Mouse (Mus musculus) liver, embryonic 15.5 days (tissue): ENCODE results near the gene Stom. TPM values are rescaled to one million over a fixed set of nuclear protein-coding genes. Genes with fewer than 3 reads are reported as not detected.
A peak's percentile ranks its signal among the peaks of the same experiment; 100 is the strongest.

ENCODE experiments used
- ATAC-seq: fragments of 200-750 bp; cut with Nextera tagmentation; 2 replicates; pipeline ENCODE4 v1.8.0; 2017; ENCODE audit warnings: moderate number of reproducible peaks, mild to moderate bottlenecking, moderate library complexity; ENCODE audit not compliant: insufficient read depth
- H3K27ac ChIP-seq: fragments of 300-500 bp; sonication (generic); replicated peaks from 2 replicates; pipeline ENCODE4 v1.5.1; 2015; ENCODE audit warnings: mild to moderate bottlenecking, inconsistent platforms
- H3K27me3 ChIP-seq: fragments of 300-500 bp; sonication (generic); 2 replicates; pipeline ENCODE4 v1.6.1; 2015; ENCODE audit warnings: mild to moderate bottlenecking, inconsistent platforms
- H3K36me3 ChIP-seq: fragments of 300-500 bp; sonication (generic); replicated peaks from 2 replicates; pipeline ENCODE4 v1.6.1; 2015; ENCODE audit warnings: moderate library complexity, mild to moderate bottlenecking, inconsistent platforms
- H3K4me1 ChIP-seq: fragments of 300-500 bp; sonication (generic); replicated peaks from 2 replicates; pipeline ENCODE4 v1.6.1; 2015; ENCODE audit warnings: inconsistent platforms
- H3K4me2 ChIP-seq: fragments of 300-500 bp; sonication (generic); 2 replicates; pipeline ENCODE4 v1.6.1; 2015; ENCODE audit warnings: moderate library complexity, mild to moderate bottlenecking, inconsistent platforms
- H3K4me3 ChIP-seq: fragments of 300-500 bp; sonication (generic); replicated peaks from 2 replicates; pipeline ENCODE4 v1.5.1; 2015; ENCODE audit warnings: mild to moderate bottlenecking, inconsistent platforms
- H3K9ac ChIP-seq: fragments of 300-500 bp; sonication (generic); 2 replicates; pipeline ENCODE4 v1.6.1; 2015; ENCODE audit warnings: moderate library complexity, mild to moderate bottlenecking, inconsistent platforms
- H3K9me3 ChIP-seq: fragments of 300-500 bp; sonication (generic); replicated peaks from 2 replicates; pipeline ENCODE4 v1.6.1; 2016; ENCODE audit warnings: inconsistent platforms
- WGBS: fragments of 180-500 bp; shearing (Covaris S2); methylation state at CpG from one replicate; pipeline ENCODE4 v1.1.7; 2015; ENCODE audit warnings: mixed read lengths; ENCODE audit not compliant: insufficient replicate concordance; 5-methylcytosine and 5-hydroxymethylcytosine counted together
- polyA plus RNA-seq: library from polyadenylated mRNA; unstranded; fragments of >200 nt; fragmentation: Nextera tagmentation; extraction: Ambion mirVana; gene quantifications from 2 replicates; pipeline ENCODE4 v1.2.1, GENCODE M21; 2015

Stom gene
- polyA plus RNA-seq, 1 experiment from 2014 or later, result 169 TPM

DNA sequence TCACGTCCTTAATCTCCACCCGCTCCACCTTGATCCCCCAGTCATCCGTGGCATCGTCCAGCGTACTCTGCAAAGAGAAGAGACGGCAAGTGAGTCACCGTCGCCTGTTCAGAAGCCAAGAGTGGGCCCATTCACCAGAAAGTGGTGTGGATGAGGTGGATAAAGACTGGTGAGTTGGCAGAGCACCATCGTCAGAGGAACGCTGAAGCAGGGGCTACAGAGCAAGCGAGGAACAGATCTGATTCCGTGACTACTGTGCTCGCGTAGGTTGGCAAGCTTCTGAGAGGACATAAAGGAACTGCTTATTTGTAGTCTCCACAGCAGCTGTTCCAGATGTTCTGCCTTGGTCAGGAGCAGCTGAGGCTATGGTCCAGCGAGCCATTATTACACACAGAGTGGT is 16.4 kb downstream of the Stom start:
- no peak overlapping the region for H3K4me3 ChIP-seq
- H3K36me3 ChIP-seq, result peaks cover 99% of the 10 kb centered on the region
- H3K9me3 ChIP-seq, result no peaks in the 10 kb centered on the region
- H3K9ac ChIP-seq, result no peak overlapping the region
- 96% methylated on average over 15 of the region's 15 CpGs for WGBS
- peaks cover 90% of the 10 kb centered on the region for H3K4me1 ChIP-seq
- 0 out of 2 replicates have a peak overlapping the region, but pooled peaks have one; percentile 31 for H3K27ac ChIP-seq
- H3K4me2 ChIP-seq, result no peak overlapping the region
- ATAC-seq, result no peak
- H3K27me3 ChIP-seq, result no peaks in the 10 kb centered on the region

DNA sequence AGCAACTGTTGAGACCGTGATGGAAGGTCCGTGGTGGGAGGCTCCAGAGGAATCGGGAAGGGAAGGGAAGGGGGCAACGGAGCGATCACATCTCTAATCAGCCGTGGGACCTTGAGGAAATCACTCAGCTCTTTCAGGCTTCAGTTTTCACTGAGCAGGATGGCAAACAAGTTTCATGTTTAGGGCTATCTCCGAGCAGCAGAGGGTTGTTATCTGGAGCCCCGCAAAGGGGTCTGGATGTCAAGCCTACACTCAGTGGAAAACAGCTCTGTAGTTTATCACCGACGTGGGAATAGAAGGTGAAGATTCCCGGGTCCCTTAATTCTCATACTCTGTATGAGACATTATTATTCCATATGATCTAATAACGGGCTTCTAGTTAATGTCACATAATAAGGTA is 18.4 kb downstream of the Stom start:
- Histone ChIP-seq H3K9ac (peak overlapping the region; percentile 25; the same call in 1 of the 2 replicates), H3K9me3 (no peaks in the 10 kb centered on the region), H3K4me1 (peaks cover 78% of the 10 kb centered on the region), H3K27ac (peak overlapping the region; percentile 82), H3K36me3 (peaks cover 99% of the 10 kb centered on the region), H3K4me2 (peak overlapping the region; percentile 58), H3K4me3 (no peak overlapping the region), H3K27me3 (no peaks in the 10 kb centered on the region)
- peak; percentile 42 for ATAC-seq
- WGBS, result 28% methylated on average over 12 of the region's 12 CpGs

DNA sequence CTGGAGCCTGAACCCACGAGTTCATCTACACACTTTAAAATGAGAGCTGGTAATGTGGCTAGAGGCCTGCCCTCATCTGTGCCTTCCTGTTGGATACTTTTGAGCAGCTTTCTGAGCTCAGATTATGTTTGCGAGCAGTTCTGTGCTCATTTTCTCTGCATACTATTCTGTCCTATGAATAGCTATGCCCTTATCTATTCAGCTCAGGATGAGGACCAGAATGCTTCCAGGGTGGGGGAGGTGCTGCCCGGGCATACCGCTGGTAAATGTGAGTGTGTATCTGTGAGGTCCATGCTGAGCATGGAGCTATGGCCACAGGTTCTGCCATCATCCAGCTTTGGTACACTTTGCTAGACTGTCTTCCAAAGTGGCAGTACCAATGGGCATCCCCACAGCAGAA is 19.2 kb downstream of the Stom start:
- peak overlapping the region; percentile 58 for H3K4me2 ChIP-seq
- WGBS, result 17% methylated on average over 4 of the region's 4 CpGs
- H3K27ac ChIP-seq, result peak overlapping the region; percentile 82
- peak; percentile 83 for ATAC-seq
- no peaks in the 10 kb centered on the region for H3K27me3 ChIP-seq
- H3K9ac ChIP-seq, result peak overlapping the region; percentile 25
- 0 out of 2 replicates have a peak overlapping the region, but pooled peaks have one; percentile 14 for H3K4me3 ChIP-seq
- no peaks in the 10 kb centered on the region for H3K9me3 ChIP-seq
- peaks cover 70% of the 10 kb centered on the region for H3K4me1 ChIP-seq
- H3K36me3 ChIP-seq, result peaks cover 99% of the 10 kb centered on the region

DNA sequence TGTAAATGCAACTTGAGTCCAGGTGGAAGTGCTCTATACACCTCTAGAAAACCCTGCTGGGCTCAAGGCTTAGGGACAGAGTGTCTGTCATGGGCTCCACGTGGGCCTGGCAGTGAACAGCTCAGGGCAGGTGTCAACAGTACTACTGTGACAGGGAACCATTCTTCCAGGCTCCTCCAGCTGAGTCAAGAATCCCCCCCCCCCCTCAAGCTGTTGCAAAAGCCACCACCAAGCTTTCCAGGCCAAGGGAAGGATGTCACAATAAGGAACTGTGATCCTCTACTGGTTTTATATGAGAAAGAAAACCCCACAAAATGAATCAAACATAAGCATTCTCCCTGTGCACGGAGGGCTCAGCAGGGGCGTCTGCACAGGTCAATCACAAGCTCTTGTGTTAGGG is 22.5 kb downstream of the Stom start:
- H3K4me3 ChIP-seq, result no peak overlapping the region
- H3K36me3 ChIP-seq, result peaks cover 84% of the 10 kb centered on the region
- no peak overlapping the region for H3K27ac ChIP-seq
- 69% methylated on average over 3 of the region's 3 CpGs for WGBS
- no peak overlapping the region for H3K9ac ChIP-seq
- H3K4me2 ChIP-seq, result no peak overlapping the region
- H3K27me3 ChIP-seq, result no peaks in the 10 kb centered on the region
- ATAC-seq, result no peak
- peaks cover 56% of the 10 kb centered on the region for H3K4me1 ChIP-seq
- no peaks in the 10 kb centered on the region for H3K9me3 ChIP-seq

DNA sequence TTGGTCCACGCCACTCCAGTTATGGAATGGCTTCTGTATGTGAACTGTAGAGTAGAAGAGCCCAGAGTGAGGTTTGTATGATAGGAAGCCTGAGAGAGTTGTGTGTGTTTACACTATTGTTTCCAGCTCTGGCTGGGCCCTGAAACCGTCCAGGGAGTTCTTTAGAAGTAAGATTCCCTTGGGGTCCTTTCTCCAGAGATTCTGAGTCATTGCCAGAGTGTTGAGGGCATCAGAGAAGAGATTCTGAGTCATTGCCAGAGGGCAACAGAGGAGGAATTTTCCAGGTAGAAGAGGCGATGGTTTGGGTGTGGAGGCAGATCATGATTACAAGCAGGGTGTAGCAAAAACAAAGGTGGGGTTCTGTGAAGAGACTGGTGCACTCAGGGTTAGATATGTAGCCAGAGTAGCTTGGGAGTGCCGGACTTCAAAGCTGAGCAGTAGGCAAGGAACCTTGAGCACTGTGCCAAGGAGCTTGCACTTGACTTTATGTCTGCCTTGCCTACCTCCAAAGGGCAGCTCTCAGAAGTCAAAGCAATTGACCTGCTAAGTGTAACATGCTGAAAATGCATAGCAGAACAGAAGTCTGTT is 26.8 kb downstream of the Stom start:
- H3K36me3 ChIP-seq, result peaks cover 44% of the 10 kb centered on the region
- H3K4me3 ChIP-seq, result no peak overlapping the region
- H3K27me3 ChIP-seq, result 0 out of 2 replicates have a peak, but pooled peaks cover 3% of the 10 kb centered on the region
- ATAC-seq, result no peak
- H3K27ac ChIP-seq, result no peak overlapping the region
- H3K9ac ChIP-seq, result no peak overlapping the region
- peaks cover 20% of the 10 kb centered on the region for H3K4me1 ChIP-seq
- no peak overlapping the region for H3K4me2 ChIP-seq
- WGBS, result 72% methylated on average over 4 of the region's 4 CpGs
- no peaks in the 10 kb centered on the region for H3K9me3 ChIP-seq

DNA sequence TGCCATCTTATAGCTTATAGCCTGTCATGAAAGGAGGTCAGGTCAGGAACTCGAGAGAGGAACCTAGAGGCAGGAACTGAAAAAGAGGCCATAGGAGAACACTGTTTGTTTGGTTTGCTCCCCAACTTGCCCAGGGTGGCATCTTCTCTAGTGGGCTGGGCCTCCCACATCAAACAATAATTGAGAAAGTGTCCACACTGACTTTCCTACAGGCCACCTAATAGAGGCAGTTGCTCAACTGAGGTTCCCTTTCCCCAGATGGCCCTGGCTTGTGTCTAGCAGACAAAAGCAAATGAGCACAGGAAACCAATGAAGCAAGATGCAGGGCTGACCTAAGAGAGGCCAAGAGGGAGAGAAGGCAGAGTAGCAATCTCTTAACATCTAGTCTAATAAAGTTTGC is 28.6 kb downstream of the Stom start:
- peaks cover 26% of the 10 kb centered on the region for H3K36me3 ChIP-seq
- 32% methylated on average over 1 of the region's 1 CpGs for WGBS
- H3K4me2 ChIP-seq, result no peak overlapping the region
- ATAC-seq, result peak; percentile 22; the same call in 1 of the 2 replicates
- H3K4me1 ChIP-seq, result peaks cover 15% of the 10 kb centered on the region
- 0 out of 2 replicates have a peak, but pooled peaks cover 3% of the 10 kb centered on the region for H3K27me3 ChIP-seq
- no peak overlapping the region for H3K9ac ChIP-seq
- no peaks in the 10 kb centered on the region for H3K9me3 ChIP-seq
- H3K27ac ChIP-seq, result no peak overlapping the region
- H3K4me3 ChIP-seq, result no peak overlapping the region

DNA sequence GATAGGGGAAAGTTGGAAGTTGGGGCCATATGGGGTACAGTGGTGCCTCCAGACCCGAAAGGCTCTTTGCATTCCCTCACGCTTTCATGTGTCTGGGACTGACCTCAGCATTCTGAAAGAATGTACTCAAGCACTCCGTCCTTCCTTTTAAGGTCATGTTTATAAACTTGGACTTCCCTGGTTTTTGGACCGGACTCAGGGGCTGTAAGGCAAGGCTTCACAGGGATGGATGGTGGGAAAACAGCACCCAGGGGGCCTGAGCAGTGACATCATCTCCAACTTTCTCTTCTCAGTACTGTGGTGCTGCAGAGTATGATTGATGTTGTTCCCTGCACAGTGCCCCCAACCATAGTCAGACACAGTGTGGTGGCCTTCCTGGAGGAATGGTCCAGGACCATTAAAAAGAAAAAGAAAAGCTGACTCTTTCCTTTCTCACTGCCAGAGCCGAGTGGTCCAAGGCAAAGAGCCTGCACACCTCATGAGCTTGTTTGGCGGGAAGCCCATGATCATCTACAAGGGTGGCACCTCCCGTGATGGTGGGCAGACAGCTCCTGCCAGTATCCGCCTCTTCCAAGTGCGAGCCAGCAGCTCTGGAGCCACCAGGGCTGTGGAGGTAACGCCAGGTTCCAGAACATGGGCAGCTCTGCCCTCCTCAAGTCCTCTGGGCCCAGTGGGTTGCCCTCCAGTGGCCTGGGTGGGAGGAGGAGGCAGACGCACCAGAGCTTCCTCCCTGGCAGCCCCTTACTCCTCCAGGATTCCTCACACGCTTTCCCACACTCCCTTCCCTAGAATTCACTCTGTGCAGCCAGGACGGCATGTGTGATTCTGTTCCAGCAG is 34.5 kb downstream of the Stom start:
- H3K27ac ChIP-seq, result no peak overlapping the region; the same call in 1 of the 2 replicates
- no peak for ATAC-seq

DNA sequence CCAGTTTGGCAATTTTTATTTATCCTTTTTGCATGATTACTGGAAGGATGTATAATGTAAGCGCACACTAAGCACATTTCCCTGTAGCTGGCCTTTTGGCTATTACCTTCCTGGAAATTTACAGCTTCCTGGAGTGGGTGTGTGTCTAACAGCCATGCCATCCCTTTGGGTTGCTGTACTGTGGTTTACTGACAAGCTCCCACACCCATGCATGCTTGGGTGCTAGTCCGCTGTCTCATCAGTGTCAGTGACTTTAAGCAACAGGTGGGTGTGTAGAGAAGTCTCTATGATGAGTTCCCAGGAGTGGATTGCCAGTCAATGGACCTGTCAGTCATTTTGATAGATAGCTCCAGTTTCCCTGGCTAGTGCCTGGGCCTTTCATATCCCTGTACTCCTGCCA is 37.3 kb downstream of the Stom start:
- Histone ChIP-seq H3K27ac (no peak overlapping the region; the same call in 1 of the 2 replicates), H3K27me3 (no peaks in the 10 kb centered on the region), H3K4me2 (no peak overlapping the region), H3K9ac (no peak overlapping the region), H3K4me1 (peaks cover 25% of the 10 kb centered on the region), H3K36me3 (peaks cover 20% of the 10 kb centered on the region), H3K9me3 (no peaks in the 10 kb centered on the region), H3K4me3 (no peak overlapping the region)
- 46% methylated on average over 2 of the region's 2 CpGs for WGBS
- peak; percentile 36; the same call in 1 of the 2 replicates for ATAC-seq

More for the DNA sequence above, 34.5 kb downstream of the Stom start:
- Histone ChIP-seq H3K27me3 (0 out of 2 replicates have a peak, but pooled peaks cover 3% of the 10 kb centered on the region), H3K4me2 (no peak overlapping the region), H3K36me3 (peaks cover 18% of the 10 kb centered on the region), H3K4me3 (no peak overlapping the region), H3K9ac (no peak overlapping the region), H3K4me1 (peaks cover 25% of the 10 kb centered on the region), H3K9me3 (no peaks in the 10 kb centered on the region)
- 64% methylated on average over 13 of the region's 13 CpGs for WGBS

DNA sequence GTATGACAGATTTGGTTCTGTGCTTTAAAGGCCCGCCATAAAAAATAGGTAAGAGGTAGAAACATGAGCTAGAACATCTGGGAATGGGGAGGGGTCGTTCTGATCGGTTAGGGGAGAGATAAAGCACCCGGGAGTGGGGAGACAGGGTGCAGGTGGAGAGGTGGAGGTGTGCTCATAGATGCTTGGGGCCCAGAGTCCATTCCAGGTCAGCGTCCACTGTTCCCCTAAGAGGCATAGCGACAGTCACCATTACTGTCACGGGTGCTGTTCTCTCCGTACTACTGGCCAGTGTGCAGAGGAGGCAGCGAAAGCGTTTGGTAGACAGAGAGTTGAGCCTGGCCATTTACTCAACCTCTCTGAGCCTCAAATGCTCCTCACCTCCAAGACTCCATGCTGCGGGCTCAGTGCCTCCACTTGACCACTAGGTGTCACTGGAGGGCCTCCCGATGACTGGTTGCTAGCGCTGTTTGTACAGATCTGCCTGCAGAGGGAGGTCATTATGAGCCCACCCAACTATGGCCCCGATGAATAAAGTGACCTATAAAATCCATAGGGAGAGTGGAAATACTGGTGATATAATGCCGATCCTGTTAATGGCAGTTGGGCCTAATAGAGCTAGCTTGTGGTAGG is 39.0 kb downstream of the Stom start:
- H3K4me2 ChIP-seq, result no peak overlapping the region
- 14% methylated on average over 15 of the region's 15 CpGs for WGBS
- H3K36me3 ChIP-seq, result peaks cover 21% of the 10 kb centered on the region
- peaks cover 25% of the 10 kb centered on the region for H3K4me1 ChIP-seq
- H3K27ac ChIP-seq, result no peak overlapping the region
- H3K9ac ChIP-seq, result no peak overlapping the region
- no peak overlapping the region for H3K4me3 ChIP-seq
- no peaks in the 10 kb centered on the region for H3K27me3 ChIP-seq
- ATAC-seq, result peak; percentile 46
- no peaks in the 10 kb centered on the region for H3K9me3 ChIP-seq

DNA sequence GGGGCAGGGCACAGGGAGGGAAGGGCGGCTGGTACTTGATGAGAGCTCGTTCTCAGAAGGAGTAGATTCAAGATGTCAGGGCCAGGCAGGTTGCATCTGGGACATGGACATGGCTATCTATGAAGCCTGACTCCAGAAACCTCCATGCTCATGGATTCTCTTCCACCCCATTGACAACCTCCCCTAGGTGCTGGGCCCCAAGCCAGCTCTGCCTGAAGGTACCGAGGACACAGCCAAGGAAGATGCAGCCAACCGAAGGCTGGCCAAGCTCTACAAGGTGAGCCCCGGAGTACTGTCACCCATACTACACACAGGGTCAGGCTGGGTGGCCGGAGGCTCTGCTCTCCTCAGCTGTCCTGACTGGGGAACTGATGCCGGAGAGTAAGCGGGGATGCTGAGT is 43.5 kb downstream of the Stom start:
- H3K27me3 ChIP-seq, result no peaks in the 10 kb centered on the region
- no peak overlapping the region for H3K9ac ChIP-seq
- no peak overlapping the region for H3K4me3 ChIP-seq
- no peak overlapping the region for H3K27ac ChIP-seq
- no peak overlapping the region for H3K4me2 ChIP-seq
- WGBS, result 75% methylated on average over 8 of the region's 8 CpGs
- H3K9me3 ChIP-seq, result no peaks in the 10 kb centered on the region
- peaks cover 6% of the 10 kb centered on the region; the same call in 1 of the 2 replicates for H3K36me3 ChIP-seq
- no peak for ATAC-seq
- peaks cover 6% of the 10 kb centered on the region for H3K4me1 ChIP-seq

DNA sequence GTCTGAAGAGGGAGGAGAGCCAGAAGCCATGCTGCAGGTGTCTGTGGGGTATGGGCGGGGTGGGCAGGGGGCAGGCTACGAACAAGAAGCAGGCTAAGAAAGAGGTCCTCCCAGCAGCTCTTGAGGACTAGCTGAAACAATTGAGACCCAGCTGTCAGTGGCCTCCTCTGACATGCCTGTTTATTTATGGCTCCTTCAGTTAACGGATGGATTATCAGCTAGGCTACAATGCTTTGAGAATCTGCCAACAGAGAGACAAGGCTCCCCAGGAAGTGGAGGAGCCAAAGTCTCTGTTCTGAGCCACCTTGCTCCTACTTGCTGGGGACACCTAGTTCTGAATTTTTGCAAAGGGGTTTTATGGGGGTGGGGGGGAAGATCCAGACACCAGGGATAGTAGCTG is 44.1 kb downstream of the Stom start:
- 42% methylated on average over 3 of the region's 3 CpGs for WGBS
- Histone ChIP-seq H3K4me2 (no peak overlapping the region), H3K4me3 (no peak overlapping the region), H3K36me3 (peaks cover 6% of the 10 kb centered on the region; the same call in 1 of the 2 replicates), H3K27ac (no peak overlapping the region), H3K27me3 (no peaks in the 10 kb centered on the region), H3K9me3 (no peaks in the 10 kb centered on the region), H3K4me1 (peaks cover 1% of the 10 kb centered on the region; the same call in 1 of the 2 replicates), H3K9ac (no peak overlapping the region)
- no peak for ATAC-seq
